Mouse (Mus musculus) hematopoietic stem cell, adult 5-6 weeks (primary cell): ENCODE data around the gene Snx1. TPM values are rescaled to one million over a fixed set of nuclear protein-coding genes. Genes with fewer than 3 reads are reported as not detected.

Experiments used
- ATAC-seq, 2 experiments: fragments of 125-278 bp in 1 of 2; replicated peaks in 1 of 2; 2 replicates each; pipeline ENCODE4 v1.8.0; 2016 to 2017; ENCODE audit warnings: inconsistent platforms in 2 of 2, mild to moderate bottlenecking in 2 of 2, moderate number of reproducible peaks in 2 of 2, low read depth in 1 of 2, moderate TSS enrichment in 1 of 2; ENCODE audit not compliant: low FRiP score in 2 of 2, poor library complexity in 2 of 2, severe bottlenecking in 2 of 2, insufficient read depth in 1 of 2, low TSS enrichment in 1 of 2
- total RNA-seq: library from RNA; stranded (forward); fragments of 172-1452, 232-1000 nt; gene quantifications from 2 replicates; pipeline ENCODE4 v1.2.3, GENCODE M21; 2017

Gene Snx1
- 110 and 128 TPM in 2 replicates for total RNA-seq

DNA sequence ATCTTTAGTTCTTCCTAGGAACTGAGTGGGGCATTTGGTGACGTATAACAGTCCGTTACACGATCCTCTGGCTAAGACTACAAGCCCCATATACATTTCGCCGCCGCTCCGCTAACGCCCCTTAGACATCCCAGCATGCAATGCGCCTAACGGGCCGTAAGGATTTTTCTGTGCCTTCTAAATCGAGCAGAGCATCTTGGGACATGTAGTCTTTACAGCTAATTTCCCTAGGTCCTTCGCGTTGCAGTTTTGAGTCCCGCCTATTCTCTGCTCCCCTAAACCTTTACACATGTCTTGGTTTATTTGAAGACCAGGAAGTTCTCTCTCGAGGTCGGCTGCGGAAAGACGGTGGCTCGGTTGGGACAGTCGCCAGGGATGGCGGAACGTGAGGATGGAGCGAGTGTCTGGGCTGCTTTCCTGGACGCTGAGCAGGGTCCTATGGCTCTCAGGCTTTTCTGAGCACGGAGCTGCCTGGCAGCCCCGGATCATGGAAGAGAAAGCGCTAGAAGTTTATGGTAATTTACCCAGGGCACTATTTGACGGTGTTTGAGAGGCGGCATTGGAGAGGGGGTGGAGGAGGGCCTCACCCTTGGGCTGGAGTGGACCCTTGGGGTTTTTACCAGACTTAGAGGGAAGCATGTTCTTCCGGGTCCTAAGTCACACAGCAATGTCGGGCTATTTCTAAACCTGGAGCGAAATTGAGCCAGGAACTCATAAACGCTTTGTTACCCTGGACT is at the start of gene Snx1, which contains the start of gene Ciao2a:
TSS of gene Snx1 (minus strand) at position 132 of the 737 bp plus-strand sequence.
TSS of gene Ciao2a (plus strand) at position 156 of the 737 bp plus-strand sequence.
- peak; percentile 72 to 76 for ATAC-seq

DNA sequence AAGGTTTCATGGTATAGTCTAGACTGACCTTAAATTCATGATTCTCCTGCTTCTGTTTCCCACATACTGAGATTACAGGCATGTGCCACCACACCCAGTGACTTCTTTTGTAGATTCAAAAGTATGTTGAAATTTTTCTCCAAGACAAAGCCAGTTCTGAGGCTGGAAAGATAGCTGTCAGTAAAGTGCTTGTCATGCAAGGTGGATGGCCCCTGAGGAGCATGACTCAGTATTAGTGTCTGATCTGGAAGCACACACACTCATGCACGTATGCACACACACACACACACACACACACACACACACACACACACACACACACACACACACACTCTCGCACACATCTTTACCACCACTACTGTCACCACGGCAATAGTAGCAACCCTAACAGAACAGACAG is 48.6 kb upstream of the Snx1 start:
- no peak for ATAC-seq

DNA sequence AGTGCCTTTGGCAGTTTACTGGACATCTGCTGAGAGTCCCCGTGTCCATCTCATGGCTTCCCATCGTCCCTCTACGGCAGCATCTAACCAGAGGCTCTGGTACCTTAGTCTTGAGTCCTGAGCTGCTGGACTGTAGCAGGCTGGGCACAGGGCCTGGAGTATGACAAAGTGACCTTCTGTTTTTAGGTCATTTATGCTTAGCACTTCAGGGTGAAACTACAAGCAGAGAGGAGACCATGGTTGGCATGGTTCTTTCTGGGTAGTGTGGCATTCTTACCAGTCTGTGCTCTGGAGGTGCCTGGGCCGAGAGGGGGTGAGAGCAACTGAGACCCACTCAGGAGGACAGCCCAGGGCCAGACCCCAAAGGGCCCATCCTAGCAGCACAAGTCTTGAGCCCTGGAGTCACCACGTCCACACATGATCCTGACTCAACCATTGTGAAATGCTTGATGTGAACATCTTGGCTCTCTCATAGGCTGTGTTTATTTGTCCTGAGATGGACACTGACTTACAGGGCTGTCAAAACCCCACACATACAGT is 47.0 kb upstream of the Snx1 start:
- no peak for ATAC-seq

DNA sequence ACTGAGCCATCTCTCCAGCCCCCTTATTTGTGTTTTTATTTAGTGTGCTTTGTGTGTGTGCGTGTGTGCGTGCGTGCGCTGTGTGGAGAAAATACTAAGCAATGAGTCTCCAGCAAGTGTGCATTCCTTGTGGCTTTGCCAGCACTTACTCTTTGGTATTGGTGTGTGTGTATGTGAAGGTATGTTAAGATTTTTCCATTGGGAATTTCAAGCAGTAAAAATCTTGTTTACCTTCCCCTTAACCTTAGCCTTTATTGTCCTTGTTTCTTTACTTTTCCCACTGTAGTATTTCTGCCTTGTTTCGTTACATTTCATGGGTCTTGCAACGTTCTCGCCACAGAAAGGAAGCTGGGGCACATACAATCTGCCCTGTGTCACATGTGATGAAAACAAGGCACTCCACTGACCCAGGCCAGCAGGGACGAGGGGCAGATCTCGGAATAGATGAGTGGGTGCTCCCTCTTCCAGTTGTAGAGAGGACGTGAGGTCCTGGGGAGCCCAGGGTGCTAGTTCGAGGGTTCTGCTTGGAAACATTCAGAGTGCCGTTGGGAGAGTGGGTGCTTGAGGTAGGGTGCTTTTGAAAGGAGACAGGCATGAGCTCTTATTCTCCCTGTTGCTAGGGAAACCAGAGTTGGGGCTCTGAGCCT is 45.0 kb upstream of the Snx1 start:
- ATAC-seq, result no peak

DNA sequence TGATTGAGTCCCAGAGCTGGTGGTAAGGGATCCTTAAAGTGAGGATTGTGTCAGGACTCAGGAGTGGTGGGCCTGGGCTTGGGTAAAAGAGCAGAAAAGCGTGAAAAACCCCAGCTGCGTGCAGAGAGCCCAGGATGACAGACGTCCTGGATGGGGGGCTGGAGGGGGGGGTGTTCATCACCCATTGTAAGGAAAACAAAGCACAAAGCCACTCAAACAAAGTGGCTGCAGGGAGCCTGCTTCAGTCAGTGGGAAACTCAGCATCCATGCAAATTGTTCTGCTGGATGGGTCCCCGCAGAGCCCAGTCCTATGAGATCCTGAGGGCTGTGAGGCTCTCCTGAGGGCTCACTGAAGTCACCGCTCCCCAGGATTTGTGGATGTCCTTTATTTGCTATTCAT is 44.1 kb upstream of the Snx1 start:
- ATAC-seq, result no peak

DNA sequence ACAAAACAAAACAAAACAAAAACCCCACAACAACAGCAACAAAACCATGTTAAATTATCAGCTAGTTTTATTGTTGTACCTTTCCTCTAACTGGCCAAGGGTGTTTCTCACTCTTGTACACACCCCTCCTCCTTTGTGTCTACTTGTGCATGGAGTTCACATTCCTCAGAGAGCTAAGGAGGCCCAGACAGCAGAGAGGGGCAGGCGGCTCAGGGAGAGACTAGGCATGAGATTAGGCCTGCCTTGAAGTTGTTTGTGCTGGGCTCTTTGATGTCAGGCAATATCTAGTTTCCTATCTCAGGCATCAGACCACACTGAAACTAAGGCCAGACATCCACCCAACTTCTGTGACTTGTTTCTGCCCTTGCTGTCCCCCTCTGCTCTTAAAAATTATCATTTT is 41.8 kb upstream of the Snx1 start:
- no peak for ATAC-seq

DNA sequence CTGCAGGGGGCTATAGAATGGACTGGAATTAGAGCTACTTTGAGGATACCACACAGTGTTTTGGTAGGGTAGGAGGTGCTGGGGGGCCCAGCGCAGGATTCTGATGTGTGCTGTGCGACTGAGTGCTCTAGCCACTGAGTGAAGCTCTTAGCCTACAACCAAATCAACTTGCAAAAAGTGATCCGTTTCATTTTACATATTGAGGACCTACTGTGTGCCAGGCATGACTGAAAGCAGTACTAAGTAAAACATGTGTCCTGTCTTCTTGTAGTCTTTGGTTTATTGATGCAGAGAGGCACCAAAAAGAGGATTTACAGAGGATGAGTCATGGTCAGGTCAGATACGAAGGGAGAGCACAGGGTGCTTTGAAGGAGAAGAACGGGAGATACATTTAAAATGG is 40.8 kb upstream of the Snx1 start:
- ATAC-seq, result no peak

DNA sequence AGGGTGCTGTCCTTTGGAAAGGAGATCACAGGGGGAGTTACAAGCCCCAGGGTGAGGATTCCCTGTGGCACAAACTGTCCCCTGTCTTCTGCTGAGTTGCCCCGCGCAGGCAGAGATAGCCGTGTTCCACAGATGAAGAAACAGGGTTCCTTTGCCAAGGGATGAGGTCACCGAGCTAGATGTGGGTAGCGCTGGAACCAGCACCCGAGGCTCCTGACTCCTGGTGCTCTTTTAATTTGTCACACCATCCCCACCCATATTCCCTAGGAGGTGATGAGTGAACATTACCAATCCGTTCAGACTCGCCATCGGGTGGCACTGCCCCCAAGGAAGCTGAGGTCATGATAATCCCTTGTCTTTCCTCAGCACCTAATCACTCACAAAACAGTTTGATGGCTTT is 36.6 kb upstream of the Snx1 start:
- no peak for ATAC-seq

DNA sequence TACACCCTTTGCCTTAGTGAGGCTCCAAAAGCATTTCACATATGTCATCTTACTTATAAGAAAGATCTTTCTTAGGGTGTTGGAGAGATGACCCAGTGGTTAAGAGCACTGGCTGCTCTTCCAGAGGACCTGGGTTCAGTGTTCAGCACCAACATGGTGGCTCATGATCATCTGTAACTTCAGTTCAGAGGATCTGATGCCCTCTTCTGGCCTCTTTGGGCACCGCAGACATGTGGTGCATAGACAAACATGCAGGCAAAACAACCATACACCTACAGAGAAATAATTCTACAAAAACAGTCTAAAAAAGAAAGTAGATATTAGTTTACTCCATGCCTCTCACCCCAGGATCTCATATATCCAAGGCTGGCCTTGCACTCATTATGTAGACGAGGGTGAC is 33.8 kb upstream of the Snx1 start:
- ATAC-seq, result no peak

DNA sequence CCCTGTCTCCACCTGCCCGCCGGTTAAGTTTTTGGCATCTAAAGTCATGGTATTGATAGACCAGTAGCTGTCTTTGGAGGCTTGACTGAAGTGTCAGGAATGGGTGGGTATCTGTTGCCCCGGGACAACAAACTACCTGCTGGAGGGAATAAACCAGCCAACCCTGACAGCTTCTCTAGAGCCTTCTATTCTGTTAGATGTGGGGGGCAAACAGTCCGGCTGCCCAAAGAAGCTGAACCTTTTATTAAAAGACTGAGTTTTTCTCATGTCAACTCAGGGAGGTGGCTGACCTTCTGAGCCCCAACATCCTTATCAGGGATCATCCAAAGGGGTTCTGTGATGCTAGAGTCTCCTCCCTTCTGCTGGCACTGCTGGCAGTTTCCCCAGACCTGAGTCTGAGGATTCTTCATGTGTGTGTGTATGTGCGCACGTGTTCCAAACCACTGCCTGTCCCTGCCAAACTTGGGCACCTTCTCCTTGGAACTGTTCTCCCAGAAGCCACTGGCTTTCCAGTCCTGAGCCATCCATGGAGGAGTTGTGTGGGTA is 32.6 kb upstream of the Snx1 start:
- no peak for ATAC-seq

DNA sequence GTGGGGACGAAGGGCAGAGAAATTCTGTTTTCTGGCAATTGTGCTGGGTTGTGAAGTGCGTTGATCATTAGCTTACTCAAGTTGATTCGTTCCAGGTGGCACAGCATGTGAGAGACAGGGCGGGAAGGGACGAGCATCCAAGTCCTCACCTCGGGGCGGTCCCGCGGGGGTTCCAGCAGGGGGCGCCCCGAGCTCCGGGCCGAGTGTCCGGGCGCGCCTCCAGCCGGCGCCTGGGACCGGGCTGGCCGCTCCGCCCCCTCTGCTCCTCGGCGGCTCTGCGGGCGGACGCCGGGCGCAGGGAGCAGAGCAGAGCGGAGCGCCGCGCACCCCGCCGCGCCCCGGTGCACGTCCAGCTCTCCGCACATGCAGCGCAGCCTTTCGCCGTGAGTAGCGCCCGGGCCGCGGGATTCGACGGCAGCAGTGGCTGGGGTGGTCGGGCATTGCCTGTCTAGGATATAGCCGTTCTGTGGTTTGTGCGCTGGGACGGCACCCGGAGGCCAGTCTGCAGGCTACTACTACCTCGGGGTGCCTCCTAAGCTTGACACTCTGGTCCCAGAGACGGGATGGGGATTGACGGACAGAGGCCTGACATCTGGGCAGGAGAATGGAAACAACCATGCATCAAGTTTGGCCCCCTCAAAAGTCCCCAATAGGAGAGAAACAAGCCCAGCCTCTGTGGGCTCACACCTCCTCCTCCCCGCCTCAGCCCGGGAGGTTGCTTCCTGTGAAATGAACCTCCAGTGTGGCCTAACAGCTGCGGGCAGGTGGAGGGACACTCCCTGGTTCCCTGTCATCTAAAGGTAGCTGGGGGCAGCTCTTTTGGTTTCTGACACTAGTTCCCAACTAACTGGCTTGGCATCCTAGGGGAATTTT is 31.8 kb upstream of the Snx1 start, which contains the start of gene Dapk2:
TSS of gene Dapk2 (plus strand) at position 266 of the 873 bp plus-strand sequence.
- peak; percentile 43 to 73; a peak in 3 of 4 replicates for ATAC-seq

DNA sequence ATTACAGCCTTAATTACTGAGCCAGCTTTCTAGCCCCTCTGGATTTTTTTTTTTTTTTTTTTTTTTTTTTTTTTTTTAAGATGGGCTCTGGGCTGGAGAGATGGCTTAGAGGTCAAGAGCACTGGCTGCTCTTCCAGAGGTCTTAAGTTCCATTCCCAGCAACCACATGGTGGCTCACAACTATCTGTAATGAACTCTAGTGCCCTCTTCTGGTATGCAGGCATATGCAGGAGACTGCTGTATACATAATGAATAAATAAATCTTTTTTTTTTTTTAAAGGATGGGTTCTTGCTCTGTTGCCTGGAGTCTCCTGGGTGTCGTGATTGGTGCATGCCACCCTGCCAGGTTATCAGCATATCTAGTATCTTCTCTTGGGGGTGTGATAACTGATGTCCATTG is 29.1 kb upstream of the Snx1 start:
- ATAC-seq, result no peak

DNA sequence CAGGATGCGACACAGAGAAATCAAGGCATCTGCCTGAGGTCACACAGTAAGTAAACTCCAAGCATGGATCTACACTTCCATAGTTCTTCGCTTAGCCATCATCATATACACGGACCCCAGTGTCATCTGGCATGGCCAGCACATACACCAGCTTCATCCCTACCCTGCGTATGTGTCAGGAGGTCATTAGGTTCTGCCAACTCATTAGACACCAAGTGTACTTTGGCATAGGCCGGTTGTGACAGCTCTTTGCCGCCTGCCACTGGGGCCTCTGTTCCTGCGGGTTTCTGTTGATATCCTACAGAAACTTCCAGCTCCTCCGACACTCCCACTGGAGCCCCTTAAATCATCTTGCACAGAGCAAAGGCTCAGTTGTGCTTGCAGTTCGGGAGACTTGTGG is 27.6 kb upstream of the Snx1 start:
- no peak for ATAC-seq

DNA sequence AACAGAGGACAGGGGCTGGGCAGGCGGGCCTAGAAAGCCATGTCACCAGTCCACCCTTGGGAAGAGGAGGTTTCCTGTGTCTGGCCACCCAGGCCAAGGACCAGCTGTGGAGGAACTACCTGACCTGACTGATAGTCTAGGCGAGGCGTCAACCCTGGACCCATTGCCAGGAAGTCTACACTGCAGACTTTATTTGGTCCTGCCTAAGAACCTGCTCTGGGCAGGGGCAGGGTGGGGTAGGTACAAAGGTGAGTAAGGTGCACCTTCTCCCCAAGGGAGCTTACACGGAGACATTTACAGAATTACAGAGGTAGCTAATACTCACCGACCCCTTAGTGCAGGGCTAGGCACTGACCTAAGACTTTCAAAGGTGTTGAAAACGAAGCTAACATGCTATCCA is 27.2 kb upstream of the Snx1 start:
- no peak for ATAC-seq

DNA sequence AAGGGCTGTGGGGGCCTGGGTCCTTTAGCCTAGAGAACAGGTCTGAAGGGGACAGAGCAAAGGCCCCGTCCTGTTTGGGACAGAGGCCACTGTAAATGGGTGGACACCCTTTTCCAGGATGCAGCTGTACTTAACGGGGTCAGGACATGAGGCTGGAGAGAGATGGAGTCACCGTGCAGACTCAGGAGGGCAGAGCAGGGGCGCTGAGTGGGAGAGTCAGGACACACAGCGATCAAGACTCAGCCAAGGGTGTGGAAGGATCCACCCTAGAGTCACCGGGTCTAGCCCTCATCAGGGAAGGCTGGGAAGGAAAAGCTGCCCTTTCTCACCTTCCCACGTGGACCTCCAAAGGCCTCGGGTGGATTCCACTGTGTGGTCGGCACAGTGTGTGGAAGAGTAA is 25.6 kb upstream of the Snx1 start:
- no peak for ATAC-seq

DNA sequence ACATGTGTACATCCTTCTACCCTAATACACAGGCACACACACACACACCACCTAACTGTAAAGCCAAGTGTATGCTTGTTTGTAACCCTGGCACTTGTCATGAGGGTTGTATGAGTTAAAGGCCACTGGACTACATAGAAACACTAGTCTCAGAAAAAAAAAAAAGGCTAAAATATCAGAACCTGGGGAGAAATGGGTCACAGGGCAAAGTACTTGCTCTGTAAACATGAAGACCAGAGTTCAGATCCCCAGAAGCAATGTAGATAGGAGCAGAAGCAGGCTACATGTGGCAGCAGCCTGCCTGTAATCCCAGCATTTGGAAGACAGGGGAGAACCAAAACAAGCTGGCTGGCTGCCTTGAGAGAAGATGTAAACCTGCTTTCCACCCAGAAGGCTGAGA is 19.8 kb upstream of the Snx1 start:
- no peak for ATAC-seq

DNA sequence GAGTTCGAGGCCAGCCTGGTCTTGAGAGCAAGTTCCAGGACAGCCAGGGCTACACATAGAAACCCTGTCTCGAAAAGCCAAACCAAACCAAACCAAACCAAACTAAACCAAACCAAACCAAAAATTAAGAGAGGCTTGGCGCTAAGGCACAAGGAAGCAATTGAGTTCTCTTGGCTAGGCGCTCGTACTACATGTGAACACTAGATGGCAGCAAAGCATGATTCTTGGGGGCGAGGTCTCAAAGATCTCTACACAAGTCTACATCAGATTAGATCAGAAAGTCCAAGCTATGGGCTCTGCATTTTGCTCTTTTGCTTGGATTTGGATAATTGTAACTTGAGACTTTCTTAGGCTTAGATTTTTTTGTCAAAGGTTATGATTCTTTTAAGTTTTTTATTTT is 17.9 kb upstream of the Snx1 start:
- ATAC-seq, result peak; percentile 62 to 82; a peak in 3 of 4 replicates
